Mouse (Mus musculus) urinary bladder, postnatal 4 days (tissue): ENCODE measurements around the gene Tas2r143.

Experiments
- DNase-seq, 2 experiments: peaks; one replicate each; pipeline ENCODE4 v3.0.0; 2021 to 2022; ENCODE audit warnings: low spot score in 2 of 2

Gene Tas2r143

GRCm38 (mm10) chr6:42399938-42400337 lies at the start of gene Tas2r143:
TSS of gene Tas2r143 (plus strand) at chr6:42400238.
- no peak for DNase-seq

GRCm38 (mm10) chr6:42350968-42351775 lies 48.9 kb upstream of the Tas2r143 start:
- DNase-seq: no peak

GRCm38 (mm10) chr6:42351776-42352485 lies 48.1 kb upstream of the Tas2r143 start:
- no peak for DNase-seq

- no peak for DNase-seq
Measured at GRCm38 (mm10) chr6:42352486-42352846, 47.6 kb upstream of the Tas2r143 start.

- no peak for DNase-seq
Measured at GRCm38 (mm10) chr6:42353180-42353579, 46.9 kb upstream of the Tas2r143 start.

GRCm38 (mm10) chr6:42354076-42355019 lies 45.7 kb upstream of the Tas2r143 start:
- no peak for DNase-seq

GRCm38 (mm10) chr6:42355366-42355765 lies 44.7 kb upstream of the Tas2r143 start:
- no peak for DNase-seq

- DNase-seq: no peak
Measured at GRCm38 (mm10) chr6:42355794-42356600, 44.0 kb upstream of the Tas2r143 start.

GRCm38 (mm10) chr6:42356913-42357312 lies 43.1 kb upstream of the Tas2r143 start:
- no peak for DNase-seq

- DNase-seq: no peak
Measured at GRCm38 (mm10) chr6:42357901-42358300, 42.1 kb upstream of the Tas2r143 start.

GRCm38 (mm10) chr6:42358901-42359300 lies 41.1 kb upstream of the Tas2r143 start:
- no peak for DNase-seq

GRCm38 (mm10) chr6:42359364-42360147 lies 40.5 kb upstream of the Tas2r143 start:
- DNase-seq: no peak

GRCm38 (mm10) chr6:42360231-42360840 lies 39.7 kb upstream of the Tas2r143 start:
- DNase-seq: no peak

GRCm38 (mm10) chr6:42361041-42361895 lies 38.8 kb upstream of the Tas2r143 start:
- no peak for DNase-seq

GRCm38 (mm10) chr6:42362074-42362473 lies 38.0 kb upstream of the Tas2r143 start:
- no peak for DNase-seq

GRCm38 (mm10) chr6:42362497-42362896 lies 37.5 kb upstream of the Tas2r143 start:
- DNase-seq: no peak

- no peak for DNase-seq
Measured at GRCm38 (mm10) chr6:42362974-42363373, 37.1 kb upstream of the Tas2r143 start.

GRCm38 (mm10) chr6:42364066-42364465 lies 36.0 kb upstream of the Tas2r143 start:
- no peak for DNase-seq

- DNase-seq: no peak
Measured at GRCm38 (mm10) chr6:42364607-42365006, 35.4 kb upstream of the Tas2r143 start.
